Mouse (Mus musculus) right cerebral cortex, adult 2 months (tissue): ENCODE data around the gene Nmrk2.
"Not testable (repeated sequence)": the region's sequence is repeated elsewhere in the genome, so short reads cannot be mapped to it uniquely, and the experiment has no call there.

Experiments used
- DNase-seq, 2 experiments: peaks; one replicate each; pipeline ENCODE4 v3.0.0; 2021 to 2022; ENCODE audit warnings: low spot score in 2 of 2

The Nmrk2 gene

GRCm38 (mm10) chr10:81184765-81185164 is 17.1 kb downstream of the Nmrk2 start:
- DNase-seq, result no peak

GRCm38 (mm10) chr10:81183805-81184204 is 18.0 kb downstream of the Nmrk2 start, which contains the start of gene 4930442H23Rik:
4930442H23Rik (minus strand) TSS chr10:81183849.
- no peak for DNase-seq

DNA sequence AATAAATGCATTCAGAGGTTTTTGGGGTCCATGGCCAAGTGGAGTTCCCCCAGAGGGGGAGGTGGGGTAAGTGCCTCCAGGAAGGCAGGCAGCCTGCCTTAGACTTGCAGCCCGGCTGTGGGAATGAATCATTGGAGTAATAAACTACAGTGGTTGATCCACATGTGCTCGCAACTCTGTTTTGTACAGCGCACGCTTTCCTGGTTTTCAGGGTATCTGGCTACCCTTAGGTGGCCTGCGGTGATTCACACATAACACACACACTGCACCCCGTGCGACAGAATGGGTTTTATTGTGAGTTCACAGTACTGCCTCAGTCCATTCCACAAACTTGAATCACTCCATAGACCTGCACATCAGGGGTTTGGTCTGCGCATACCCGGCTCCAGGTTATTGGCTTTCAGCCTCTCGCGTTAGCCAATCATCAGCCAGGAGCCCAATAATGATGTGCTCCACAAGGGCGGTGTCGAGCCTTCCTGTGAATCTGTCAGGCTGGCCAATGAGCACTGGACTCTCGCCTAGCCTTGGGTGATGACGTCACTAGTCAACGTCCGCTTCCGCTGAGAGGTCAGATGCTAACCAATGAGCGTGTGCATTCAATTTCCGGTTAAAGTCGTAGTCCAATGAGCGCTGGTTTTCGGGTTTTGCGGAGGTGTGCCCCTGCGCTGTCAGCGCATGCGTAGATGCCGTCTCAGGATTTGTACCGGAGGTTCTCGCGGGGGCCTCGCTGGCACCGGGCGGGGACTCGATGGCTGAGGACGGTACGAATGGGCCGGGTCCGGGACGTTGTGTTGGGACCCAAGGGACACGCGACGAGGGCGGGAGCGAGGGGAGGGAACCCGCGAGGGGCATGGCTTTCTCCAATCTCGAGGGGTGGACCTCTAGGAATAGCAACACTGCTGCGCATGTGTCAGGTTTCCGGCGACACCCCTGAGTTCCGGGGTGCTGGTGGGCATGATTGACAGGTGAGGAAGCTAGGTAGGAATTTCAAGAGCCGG is 19.2 kb downstream of the Nmrk2 start, which contains the start of gene Dapk3:
Gene Dapk3 (plus strand): TSS at position 670 of the 998 bp plus-strand sequence.
- DNase-seq, result peak; percentile 98 to 99

GRCm38 (mm10) chr10:81181860-81182259 is 20.0 kb downstream of the Nmrk2 start:
- DNase-seq, result not testable (repeated sequence)

DNA sequence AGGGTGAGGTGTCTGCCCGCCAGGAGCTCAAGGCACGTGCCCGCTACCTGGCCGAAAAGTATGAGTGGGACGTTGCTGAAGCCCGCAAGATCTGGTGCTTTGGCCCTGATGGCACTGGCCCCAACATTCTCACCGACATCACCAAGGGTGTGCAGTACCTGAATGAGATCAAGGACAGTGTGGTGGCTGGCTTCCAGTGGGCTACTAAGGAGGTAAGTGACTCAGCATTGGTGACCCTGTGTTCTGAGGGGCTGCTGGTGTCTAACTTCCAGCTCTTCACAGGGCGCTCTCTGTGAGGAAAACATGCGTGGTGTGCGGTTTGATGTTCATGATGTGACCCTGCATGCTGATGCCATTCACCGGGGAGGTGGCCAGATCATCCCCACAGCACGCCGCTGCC is 20.9 kb downstream of the Nmrk2 start:
- DNase-seq, result no peak

GRCm38 (mm10) chr10:81179451-81180342 is 22.2 kb downstream of the Nmrk2 start:
- DNase-seq, result no peak

DNA sequence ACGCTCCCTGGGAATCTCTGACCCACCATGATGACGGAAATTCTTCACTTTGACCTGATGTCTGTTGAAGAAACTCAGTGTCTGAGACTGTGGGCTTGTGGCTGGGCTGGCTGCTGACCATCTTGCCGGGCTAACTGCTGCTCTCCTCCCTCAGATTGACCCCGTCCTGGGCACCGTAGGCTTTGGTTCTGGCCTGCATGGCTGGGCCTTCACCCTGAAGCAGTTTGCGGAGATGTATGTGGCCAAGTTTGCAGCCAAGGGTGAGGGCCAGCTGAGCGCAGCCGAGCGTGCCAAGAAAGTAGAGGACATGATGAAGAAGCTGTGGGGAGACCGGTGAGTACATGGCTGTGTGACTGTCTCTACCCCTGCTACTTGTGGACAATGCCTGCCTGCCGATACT is 22.9 kb downstream of the Nmrk2 start:
- no peak for DNase-seq

GRCm38 (mm10) chr10:81177958-81178712 is 23.7 kb downstream of the Nmrk2 start:
- DNase-seq, result no peak

GRCm38 (mm10) chr10:81177491-81177925 is 24.3 kb downstream of the Nmrk2 start:
- DNase-seq, result no peak

DNA sequence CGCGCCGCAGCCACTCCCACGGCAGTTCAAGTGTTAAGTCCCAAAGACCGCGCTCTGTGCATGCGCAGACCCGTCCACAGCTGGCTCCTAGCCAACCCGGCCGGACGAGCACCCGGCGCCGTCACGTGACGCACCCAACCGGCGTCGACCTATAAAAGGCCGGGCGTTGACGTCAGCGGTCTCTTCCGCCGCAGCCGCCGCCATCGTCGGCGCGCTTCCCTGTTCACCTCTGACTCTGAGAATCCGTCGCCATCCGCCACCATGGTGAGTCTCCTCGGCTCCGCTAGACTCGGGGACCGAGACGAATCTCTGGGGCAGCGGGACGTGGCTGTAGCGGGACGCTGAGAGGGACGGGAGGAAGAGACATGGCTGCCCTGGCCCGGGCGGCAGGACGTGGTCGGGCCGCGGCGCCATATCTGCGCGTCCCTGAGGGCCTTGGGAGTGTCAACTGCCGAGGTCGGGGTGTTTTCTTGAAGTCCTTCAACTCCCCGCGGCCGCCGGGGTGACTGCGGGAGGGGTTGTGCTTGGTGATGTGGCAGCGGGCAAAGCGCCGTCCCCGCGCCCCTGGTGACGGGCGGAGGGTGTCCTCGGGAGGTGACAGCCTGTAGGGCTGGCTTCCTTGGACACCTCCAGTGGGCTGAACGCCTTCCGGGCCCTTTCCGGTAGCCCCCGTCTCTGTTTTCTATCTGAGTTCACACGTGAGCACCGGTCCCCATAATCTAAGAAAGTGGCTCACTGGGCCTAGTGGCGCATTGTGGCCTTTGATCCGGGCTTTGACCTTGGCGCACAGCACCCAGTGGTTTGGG is 25.2 kb downstream of the Nmrk2 start, which contains the start of gene Eef2:
Gene Eef2 (plus strand): TSS at position 166 of the 806 bp plus-strand sequence.
- peak; percentile 98 to 99 for DNase-seq

DNA sequence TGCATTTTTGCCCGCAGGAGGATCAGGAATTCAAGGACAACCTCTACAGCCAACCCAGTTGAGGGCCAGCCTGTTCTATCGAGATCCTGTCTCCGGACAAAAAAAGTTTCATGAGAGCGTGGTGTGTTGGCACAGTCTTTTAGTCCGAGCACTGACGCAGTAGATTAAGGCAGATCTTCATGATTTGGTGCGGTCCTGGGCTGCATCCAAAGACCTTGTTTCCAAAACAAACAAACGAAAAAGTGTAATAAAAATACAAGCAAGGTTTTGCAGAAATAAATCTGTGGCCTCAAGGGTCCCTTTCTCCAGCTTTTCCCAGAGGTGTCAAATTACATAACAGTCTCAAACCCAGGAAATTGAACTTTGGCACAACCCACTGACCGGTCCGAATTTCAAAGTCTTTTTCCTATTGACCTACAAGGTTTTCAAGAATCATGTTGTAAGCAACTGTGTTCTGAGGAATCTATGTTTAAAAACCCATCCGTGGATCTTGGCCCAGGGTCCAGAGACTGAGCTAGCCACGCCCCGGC is 25.9 kb downstream of the Nmrk2 start:
- no peak for DNase-seq

DNA sequence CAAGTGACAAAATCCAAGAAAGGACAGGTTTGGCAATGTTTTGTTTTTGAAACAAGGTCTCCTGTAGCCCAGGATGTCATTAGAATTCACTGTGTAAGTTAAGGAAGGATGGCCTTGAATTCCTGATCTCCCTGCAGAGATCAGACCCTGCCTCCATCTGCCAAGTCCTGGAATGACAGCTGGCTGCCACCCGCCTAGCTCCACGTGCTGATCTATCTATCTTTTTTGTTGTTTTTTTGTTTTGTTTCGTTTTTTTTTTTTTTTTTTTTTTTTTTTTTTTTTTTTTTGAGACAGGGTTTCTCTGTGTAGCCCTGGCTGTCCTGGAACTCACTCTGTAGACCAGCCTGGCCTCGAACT is 26.5 kb downstream of the Nmrk2 start:
- not testable (repeated sequence) for DNase-seq

DNA sequence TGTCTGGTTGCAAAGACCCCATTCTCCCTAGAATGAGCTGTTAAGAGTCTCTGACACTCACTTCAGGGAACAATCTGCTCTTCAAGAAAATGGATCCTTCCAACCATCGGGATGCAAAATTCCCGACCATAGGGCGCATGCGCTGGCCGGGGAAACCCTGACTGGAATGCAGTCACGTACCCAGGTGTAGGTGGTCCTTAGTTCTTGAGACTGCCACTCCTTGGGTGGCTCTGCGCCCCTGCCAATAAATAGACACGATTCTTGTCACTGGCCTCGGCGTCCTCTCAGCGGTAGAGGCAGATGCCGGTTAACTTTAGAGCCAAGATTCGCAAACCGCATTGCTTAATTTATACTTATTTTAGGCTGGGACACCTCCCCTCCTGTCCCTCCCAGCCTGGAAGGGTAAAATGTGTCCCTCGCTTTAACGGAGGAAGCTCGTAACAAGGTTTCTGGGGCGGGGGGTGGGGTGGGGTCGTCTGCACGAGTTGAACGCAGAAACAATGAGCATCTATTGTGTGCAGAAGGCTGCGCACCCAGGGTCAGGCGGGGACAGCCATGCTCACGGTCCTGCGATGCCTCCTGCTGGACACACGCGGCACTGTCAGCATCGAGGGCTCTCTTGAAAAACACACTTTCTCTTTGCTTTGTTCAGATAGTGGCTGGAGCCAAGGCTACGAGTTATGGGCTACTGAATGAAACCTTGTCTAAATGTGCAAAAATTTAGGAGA is 27.1 kb downstream of the Nmrk2 start:
- peak; percentile 85 to 88 for DNase-seq

DNA sequence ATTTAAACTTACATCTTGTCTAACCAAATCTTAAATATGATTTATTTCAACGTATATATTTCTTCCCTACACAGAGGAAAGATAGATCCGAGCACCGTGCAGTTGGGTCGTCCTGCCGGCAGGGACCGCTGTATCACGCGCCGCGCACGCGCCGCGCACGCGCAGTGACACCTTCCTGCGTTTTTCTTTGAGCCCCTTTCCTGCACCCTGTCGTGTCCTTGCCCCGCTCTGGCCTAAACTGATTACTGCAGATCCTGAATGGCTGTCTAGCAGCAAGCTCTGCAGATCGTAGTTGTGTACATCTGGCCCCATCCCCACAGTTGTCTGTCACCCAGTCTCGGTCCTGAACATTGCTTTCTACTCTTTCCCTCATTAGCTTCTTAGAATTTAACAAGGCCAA is 28.7 kb downstream of the Nmrk2 start:
- peak; percentile 85 to 86 for DNase-seq

DNA sequence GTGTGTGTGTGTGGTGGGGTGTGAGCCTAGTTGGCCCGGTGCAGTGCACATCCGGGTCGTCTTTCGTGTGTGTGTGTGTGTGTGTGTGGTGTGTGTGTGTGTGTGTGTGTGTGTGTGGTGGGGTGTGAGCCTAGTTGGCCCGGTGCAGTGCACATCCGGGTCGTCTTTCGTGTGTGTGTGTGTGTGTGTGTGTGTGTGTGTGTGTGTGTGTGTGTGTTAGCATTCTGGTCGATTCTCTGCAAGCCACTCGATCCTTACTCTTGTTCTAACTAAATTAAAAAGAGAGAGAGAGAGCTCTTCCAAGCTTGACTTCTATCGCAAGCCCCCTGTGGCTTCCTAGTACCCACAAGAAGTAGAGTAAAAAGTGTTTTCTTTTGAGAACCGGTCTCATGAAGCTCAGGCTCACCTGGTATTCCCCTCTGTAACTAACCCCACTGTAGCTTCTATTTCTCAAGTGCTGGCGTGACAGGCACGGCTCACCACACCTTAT is 32.4 kb downstream of the Nmrk2 start:
- DNase-seq, result not testable (repeated sequence)

- DNase-seq, result peak; percentile 79 to 84
Measured at GRCm38 (mm10) chr10:81168521-81169244, 33.2 kb downstream of the Nmrk2 start.

DNA sequence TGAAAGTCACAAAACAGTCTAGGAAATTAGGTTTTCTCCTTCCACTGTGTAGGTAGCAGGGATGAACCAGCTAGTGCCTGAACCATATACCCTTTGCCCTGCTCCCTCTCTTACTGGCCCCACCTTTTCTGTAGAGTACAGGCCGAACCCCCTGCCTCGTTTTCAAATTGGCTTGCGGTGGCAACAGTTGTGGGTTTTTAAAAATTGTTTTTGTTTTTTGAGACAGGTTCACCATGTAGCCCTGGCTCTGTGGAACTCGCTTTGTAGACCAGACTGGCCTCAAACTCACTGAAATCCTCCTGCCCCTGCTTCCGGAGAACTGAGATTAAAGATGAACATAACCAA is 33.8 kb downstream of the Nmrk2 start:
- no peak for DNase-seq

DNA sequence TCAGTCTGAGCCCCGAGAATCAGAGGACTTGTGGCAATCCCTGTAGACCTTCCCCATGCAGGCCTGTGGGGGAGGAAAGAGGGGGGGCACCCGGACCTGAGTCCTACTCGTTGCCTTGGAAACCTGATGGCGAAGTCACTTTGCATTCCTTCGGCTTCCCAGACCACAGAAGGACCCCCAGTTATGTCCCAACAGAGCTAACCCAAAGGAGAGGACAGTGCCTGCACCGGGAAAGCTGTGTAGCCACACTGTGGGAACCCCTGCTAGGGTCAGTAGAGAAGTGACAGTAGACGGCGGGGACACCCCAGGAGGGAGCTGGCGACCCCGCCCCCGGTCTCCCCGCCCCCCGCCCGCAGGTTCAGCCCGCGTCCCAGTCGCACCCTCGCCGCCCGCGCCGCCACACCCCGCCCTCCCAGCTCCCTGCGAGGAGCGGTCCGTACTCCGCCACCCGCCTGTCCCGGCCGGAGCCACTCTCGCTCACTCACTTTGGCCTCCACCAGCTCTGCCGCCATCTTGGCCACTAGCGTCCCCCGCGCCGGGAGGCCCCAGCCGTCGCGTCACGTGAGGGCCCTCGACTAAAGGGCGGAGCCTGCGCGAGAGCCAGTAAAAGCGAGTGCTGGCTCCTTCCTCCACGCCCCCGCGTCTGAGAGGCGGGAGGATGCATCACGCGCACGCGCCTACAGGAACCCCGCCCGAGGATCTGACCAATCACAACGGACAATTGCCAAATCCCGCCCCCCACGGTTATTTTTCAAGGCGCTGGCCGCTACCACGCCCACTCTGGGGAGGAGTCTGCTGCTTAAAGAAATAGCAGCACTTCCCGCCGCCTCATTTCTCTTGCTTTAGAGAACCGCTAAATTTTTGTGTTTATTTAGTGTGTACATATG is 34.4 kb downstream of the Nmrk2 start, which contains the start of gene Pias4:
Gene Pias4 (minus strand): TSS at position 724 of the 887 bp plus-strand sequence.
- DNase-seq, result peak; percentile 100
